Mouse (Mus musculus): ENCODE results near the gene Arl4d.
"Not testable (repeated sequence)": the region's sequence is repeated elsewhere in the genome, so short reads cannot be mapped to it uniquely, and the experiment has no call there.

Gene Arl4d

DNA sequence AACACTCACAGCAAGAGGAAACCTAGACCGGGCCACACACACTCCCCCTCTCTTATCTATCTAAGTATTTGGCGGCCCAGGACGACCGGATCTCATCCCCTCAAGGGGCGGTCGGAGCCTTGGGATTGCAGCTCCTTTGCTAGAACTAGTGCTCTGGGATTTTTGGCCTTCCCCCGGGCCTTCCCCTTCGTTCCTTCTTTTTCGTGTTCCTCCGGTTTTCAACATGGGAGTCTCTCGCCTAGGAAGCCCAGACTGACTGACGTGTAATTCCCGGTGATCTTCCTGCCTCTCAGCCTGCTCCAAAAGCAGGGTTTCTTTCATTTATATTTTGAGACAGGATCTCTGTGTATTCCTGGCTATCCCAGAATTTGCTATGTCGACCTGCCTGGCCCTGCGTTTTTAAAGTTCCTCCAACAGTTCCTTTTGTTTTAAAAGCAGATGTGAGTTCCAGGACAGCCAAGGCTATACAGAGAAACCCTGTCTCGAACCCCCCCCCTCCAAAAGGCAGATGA lies 19.0 kb upstream of the Arl4d start:
- DNase-seq (ENCODE audit: low read depth): not testable (repeated sequence)

GRCm38 (mm10) chr11:101647093-101647492 lies 18.2 kb upstream of the Arl4d start:
- not testable (repeated sequence) for DNase-seq (ENCODE audit: low read depth)

- DNase-seq (ENCODE audit: low read depth): no peak
Observed at GRCm38 (mm10) chr11:101656356-101656755, 9.0 kb upstream of the Arl4d start.

DNA sequence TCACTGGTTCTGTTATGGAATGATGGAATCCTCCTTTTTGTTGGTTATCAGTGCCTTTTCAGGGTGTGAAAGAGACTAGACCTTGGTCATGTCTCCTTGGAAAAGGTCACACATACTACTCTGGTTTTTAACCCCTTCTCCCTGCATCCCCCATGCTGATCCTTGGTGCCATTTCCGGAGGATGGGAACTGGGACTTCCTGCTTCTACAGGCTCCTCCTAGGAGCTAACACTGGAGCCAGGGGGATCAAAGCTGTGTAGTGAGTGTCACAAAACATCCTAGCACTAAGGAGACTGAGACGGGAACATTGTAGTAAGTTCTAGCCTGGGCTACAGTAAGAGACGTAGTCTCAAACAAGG lies 7.8 kb upstream of the Arl4d start:
- no peak for DNase-seq (ENCODE audit: low read depth)

DNA sequence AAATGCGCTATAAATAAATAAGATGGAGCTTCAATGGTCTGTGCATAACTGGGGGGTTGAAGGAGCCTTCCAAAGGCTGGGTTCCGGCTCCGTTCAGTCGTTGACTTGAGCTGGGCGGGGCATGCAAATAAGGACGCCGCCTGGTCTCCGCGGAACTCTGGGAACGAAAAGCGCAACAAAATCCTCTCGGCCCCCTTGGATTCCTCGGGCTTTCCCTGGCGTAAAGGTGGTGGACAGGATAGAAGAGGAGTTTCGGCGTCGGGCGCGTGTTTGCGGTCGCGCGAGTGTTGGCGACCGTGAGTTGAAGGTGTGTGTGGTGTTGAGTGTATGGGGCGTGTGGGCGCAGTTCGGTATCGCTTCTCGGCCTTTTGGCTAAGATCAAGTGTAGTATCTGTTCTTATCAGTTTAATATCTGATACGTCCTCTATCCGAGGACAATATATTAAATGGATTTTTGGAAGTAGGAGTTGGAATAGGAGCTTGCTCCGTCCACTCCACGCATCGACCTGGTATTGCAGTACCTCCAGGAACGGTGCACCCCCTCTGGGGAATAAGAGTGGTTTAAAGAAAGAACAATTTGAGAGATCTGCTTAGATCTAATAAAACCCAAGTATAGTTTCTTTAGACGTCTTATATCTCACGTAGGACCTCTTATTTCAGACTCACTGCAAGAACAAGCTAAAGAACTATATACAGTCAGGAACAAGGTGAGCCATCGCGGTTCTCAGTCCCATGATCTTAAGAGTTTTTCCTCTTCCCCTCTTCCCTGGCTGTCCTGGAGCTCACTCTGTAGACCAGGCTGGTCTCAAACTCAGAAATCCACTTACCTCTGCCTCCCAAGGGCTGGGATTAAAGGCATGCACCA lies 7.2 kb upstream of the Arl4d start:
- peak; percentile 82 for DNase-seq (ENCODE audit: low read depth)

DNA sequence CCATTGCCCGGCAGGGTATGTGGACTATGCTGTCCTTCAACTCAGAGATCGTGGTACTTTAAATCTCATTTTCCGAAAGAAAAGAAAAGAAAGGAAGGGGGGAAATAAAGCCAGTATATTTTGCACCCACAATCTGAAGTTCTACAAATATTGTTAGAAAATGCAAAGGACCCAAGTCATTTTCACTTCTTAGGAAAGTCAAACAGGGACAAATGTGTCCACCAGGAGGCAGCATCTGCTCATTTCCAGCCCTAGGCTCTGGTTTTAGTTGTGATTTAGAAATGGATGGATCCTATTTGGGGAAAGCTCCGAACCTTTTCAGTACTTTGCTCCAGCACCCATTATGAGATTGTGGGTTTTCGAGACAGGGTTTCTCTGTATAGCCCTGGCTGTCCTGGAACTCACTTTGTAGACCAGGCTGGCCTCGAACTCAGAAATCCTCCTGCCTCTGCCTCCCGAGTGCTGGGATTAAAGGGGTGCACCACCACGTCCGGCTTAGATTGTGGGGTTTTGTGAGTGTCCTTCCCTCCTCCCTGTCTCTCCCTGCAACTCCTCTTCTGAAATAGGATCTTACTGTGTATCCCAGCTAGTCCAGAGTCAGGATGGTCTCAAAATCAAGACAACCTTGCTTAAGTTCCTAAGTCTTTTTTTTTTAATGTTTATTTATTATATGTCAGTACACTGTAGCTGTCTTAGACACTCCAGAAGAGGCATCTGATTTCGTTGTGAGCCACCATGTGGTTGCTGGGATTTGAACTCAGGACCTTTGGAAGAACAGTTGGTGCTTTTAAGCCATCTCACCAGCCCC lies 6.4 kb upstream of the Arl4d start:
- peak; percentile 77 for DNase-seq (ENCODE audit: low read depth)

GRCm38 (mm10) chr11:101661191-101661590 lies 4.2 kb upstream of the Arl4d start:
- DNase-seq (ENCODE audit: low read depth): no peak

DNA sequence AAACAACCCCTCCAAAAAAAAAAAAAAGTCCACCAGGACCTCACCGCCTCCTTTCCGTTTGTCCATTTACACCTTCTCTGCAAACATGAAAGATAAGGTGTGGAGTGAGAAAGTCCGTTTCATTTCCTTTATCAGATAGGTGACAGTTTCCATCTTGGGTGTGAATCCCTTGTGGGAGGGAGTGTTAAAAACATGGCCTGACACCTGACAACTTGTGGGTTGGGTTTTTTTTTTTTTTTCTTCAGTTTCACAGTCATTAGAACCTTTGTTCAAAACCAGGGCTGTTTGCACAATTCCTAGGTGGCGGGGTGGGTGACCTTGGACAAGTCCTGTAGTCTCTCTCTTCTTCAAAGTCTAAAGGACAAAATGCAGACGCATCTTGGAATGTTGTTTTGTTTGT lies 3.6 kb upstream of the Arl4d start:
- no peak for DNase-seq (ENCODE audit: low read depth)

GRCm38 (mm10) chr11:101663229-101664027 lies 1.9 kb upstream of the Arl4d start:
- no peak for DNase-seq (ENCODE audit: low read depth)

GRCm38 (mm10) chr11:101665636-101665992 lies 273 bp downstream of the Arl4d start:
- DNase-seq (ENCODE audit: low read depth): no peak

DNA sequence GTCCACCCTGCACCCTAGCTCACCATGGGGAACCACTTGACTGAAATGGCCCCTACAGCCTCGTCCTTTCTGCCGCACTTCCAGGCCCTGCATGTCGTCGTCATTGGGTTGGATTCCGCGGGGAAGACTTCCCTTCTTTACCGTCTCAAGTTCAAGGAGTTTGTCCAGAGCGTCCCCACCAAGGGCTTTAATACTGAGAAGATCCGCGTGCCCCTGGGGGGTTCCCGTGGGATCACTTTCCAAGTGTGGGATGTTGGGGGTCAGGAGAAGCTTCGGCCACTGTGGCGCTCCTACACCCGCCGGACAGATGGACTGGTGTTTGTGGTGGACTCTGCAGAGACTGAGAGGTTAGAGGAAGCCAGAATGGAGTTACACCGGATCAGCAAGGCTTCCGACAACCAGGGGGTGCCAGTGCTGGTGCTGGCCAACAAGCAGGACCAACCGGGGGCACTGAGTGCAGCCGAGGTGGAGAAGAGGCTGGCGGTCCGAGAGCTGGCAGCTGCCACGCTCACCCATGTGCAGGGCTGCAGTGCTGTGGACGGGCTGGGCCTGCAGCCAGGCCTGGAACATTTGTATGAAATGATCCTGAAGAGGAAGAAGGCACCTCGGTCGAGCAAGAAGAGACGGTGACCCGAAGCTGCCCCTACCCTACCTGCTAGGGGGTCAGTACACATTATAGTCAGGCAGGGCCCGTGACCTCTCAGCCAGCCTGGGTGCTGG lies 1.4 kb downstream of the Arl4d start:
- DNase-seq (ENCODE audit: low read depth): no peak

DNA sequence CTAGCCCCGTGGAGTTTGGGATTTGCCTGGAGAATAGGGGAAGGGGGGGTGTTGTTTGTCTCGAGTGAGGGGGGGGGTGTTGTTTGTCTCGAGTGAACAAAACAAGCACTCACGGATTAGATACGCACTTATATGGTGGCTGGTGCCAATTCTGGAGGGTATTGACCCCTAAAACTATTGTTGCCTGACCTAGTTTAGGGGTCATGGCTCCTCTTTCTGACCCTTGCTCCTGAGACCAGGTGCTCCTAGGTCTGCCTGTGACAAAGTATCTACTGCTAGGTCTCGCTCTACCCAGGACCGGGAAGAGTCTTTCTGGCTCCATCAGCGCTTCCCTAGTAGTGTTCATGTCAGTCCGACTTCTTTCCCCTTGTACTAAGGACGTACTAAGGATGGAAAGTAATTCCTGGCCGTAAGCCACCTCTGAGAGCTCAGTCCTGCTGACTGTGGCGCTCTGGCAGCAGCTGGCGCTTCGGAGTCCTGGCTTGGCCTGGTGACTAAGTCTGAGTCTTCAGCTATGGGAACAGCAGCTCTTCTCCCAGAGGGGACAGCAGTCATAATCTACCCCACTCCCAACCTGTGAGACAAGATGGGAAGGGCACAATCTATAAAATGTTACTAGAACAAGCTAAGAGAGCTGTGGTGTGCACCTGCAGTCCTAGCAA lies 2.7 kb downstream of the Arl4d start:
- DNase-seq (ENCODE audit: low read depth): peak; percentile 34

DNA sequence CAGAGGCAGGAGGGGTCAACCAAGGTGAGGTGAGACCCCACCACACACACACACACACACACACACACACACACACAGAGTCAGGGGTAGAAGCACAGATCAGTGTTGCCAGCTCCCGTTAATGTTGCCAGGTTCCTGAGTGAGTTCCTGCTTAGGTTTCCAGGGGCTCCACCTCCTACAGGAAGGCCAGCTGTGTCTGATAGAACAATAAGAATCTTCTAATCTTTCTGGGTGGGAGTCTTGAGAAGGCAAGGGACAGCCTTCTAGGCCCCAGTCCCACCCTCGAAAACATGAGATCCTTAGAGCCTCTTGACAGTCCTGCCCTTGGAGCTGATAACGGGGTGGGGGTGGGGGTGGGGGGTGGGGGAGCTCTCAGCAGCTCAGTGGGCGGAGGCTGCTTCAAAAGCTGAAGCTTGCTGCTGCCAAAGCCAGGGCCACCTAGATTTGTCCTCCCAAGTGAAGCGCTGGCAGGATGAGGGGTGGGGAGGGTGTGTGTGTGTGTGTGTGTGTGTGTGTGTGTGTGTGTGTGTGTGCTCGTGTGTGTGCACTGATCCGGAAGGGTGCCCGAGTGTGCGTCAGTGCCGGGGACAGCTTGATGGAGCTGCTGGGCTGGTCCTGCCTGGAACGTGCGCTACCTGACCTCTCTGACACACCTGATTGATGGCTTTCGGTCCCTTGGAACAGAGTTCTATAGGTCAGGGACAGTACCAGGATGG lies 3.4 kb downstream of the Arl4d start:
- DNase-seq (ENCODE audit: low read depth): no peak

- no peak for DNase-seq (ENCODE audit: low read depth)
Observed at GRCm38 (mm10) chr11:101670334-101670733, 5.0 kb downstream of the Arl4d start.

DNA sequence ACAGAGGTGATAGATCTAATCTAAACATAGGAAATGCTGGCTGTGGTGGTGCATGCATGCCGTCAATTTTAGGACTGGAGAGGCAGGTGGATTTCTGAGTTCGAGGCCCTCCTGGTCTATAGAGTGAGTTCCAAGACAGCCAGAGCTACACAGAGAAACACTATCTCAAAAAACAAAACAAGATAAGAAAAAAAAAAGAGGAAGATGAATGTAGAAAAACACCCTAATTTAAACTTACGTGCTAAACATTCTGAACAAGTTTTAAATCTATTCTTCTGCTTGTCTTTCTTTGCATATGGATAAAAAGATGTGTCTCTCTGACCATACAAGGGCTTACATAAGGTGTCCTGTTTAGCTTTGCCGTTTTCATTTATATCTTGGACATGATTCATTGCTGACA lies 5.9 kb downstream of the Arl4d start:
- no peak for DNase-seq (ENCODE audit: low read depth)

DNA sequence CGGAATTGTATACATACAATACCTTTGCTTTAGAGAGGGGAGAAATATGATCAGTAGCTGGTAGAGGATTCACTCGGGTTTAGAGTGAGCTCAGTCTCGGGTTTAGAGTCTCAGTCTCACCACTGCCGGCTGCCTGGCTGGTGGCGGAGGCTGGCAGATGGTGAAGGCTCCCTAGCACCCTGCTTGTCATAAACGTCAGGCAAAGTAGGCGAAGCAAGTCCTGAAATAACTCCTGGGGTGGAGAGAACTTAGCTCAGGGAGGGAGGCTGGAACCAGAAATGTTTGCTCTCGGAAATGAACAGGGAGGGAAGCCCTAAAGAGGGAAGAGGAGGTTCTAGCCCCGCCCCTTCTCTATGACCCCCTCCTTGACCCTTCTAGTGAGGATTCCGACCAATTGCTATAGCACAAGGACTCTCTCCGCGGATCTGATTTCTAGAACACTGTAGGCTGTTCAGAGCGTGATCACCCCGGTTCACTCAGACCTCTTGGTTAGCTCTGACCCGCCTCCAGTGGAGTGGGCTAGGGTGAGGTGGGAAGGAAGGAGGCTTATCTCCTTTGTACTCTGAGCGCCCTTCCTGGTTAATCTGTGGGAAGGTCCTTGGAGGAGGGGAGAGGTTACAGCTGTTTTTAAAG lies 7.8 kb downstream of the Arl4d start:
- no peak for DNase-seq (ENCODE audit: low read depth)

- DNase-seq (ENCODE audit: low read depth): no peak
Observed at GRCm38 (mm10) chr11:101674106-101674505, 8.8 kb downstream of the Arl4d start.

DNA sequence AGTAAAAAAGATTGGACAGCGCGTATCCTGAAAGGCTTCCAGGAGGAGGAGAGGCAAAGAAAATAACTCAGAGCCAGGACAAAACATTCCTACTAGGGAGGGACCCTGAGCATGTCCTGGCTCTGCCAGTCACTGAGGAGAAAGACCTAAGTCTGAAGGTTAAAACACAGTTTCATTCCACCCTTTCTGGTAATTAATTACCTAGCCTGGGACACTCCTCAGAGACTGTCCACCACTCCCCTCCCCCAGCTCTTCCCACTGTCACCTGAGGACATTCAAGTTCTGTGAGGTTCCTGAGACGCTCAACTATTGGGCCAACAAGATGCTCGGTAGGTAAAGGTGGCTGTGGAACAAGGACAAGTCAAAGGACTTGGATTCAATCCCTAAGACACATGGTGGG lies 10.0 kb downstream of the Arl4d start:
- DNase-seq (ENCODE audit: low read depth): no peak

- no peak for DNase-seq (ENCODE audit: low read depth)
Observed at GRCm38 (mm10) chr11:101677655-101678054, 12.3 kb downstream of the Arl4d start.

- no peak for DNase-seq (ENCODE audit: low read depth)
Observed at GRCm38 (mm10) chr11:101678770-101679169, 13.4 kb downstream of the Arl4d start.

All from fibroblast of lung, adult 2 months (primary cell).